Mouse (Mus musculus) right cerebral cortex, adult 18-20 months (tissue): Measurements from ENCODE around the gene 2010111I01Rik.
"Not testable (repeated sequence)": the region's sequence is repeated elsewhere in the genome, so short reads cannot be mapped to it uniquely, and the experiment has no call there.

Experiments used
- DNase-seq: peaks from one replicate; pipeline ENCODE4 v3.0.0; 2022; ENCODE audit warnings: mixed read lengths

The 2010111I01Rik gene

DNA sequence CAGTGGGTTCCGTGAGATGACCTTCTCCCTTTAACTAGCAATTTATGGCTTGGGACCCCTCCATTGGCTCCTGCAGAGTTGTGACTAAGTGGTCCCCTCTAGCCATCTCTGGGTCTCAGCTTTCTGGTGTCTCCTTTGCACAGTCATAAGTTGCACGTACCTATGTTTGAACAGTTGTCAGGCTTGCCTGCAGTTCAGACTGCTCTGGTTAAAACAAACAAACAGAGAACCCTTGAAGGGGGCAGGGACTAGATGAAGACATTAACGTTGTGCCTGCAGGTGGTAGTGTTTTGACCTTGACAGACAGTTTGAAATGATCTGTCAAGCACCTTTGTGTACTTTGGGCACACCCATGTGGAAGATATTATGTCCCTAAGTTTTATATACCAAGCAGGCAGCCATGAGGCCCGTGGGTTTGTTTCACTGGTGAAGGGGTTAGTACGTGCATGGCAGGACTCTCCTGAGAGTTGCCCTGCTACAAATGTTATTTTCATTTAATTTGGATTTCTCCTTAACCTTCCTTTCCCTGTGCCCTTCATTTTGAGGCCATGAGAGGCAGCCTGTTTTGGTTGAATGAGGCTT is 118.0 kb downstream of the 2010111I01Rik start:
- DNase-seq = no peak

DNA sequence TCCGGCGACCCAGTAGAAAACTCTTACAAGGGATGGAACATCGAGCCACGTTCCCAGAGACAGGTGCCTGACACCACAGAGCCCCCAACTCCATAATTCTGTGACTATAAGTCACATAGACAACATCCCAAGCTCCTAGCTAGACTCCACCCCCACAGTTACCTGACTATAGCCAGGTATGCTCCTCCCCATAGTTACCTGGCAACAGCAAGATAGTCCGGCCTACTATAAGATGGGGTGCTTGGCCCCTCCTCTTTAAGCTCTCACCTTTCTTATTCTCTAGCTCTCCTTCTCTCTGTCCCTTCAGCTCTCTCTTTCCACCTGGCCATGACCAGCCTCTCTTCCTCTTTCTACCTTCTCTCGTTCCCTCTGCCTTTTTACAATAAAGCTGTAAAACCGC is 118.4 kb downstream of the 2010111I01Rik start:
- DNase-seq = not testable (repeated sequence)

DNA sequence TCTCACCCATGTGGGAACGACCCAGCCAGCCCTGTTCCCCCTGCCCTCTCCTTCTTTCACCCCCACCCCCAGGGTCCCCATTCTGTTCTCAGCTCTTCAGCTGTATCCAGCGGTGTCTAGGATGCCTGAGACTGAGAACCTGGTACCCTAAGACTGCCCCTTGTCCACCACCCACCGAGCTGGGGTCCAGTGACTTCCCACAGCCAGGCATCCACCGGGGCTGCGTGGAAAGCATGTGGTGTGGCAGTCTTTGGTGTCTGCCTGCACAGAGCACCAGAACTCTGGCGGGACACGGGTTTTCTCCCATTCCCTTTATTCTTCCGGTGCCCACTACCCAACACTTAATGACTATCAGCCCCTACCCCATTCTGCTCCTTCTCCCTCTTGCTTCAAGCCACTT is 119.0 kb downstream of the 2010111I01Rik start:
- no peak for DNase-seq

DNA sequence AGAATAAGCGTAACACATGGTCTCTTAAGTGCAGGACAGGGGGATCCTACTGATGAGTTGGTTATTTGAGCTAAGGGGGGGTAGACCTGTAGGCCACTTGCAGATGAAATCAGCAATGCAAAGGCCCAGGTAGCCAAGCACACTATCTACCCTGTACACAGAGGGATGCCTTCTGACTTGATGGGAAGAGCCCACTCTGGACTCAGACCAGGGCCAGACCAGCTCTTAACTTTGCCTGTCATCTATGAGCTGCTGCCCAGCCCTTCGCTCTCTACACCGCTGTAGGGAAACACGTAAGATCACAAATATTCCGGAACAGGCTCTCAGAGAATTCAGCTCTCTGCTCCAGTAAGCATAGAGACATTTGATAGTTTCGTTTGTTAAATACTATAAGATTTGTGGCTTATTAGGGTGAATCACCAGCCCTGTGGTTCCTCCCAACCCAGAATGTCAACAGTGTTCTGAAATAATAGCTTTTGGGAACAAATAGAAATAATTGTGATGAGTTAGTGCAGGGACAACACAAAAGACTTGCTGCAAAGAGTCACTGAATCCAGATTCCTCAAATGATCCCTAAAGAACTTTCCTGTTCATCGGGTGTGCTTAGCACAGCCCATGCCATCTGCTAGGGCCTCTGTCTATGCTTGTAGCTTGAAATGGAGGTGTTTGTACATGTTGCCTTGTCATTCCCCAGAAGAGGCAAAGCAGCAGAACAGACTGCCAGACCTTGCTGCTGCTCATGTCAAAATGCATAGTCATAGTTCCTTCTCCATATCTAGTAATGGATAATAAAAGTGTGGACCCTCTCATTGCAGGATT is 123.4 kb downstream of the 2010111I01Rik start:
- DNase-seq = peak; percentile 20

DNA sequence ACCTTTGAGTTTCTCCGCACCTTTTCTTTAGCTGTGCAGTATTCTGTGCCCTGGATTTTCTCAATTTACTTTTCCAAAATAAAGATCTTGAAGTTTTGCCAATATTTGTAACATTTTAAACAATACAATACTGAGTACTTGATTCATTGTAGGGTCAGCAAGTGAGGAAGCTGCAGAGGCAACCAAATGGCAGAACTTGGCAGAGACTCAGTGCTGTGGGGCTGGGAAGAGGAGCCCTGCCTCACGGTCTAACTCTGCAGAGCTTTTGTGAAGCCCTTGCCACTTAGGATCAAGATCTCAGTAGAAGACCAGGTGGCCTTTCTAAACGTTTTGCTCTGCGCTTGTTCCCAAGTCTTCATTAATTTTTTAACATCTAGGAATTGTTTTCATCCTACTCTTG is 124.8 kb downstream of the 2010111I01Rik start:
- DNase-seq = no peak

DNA sequence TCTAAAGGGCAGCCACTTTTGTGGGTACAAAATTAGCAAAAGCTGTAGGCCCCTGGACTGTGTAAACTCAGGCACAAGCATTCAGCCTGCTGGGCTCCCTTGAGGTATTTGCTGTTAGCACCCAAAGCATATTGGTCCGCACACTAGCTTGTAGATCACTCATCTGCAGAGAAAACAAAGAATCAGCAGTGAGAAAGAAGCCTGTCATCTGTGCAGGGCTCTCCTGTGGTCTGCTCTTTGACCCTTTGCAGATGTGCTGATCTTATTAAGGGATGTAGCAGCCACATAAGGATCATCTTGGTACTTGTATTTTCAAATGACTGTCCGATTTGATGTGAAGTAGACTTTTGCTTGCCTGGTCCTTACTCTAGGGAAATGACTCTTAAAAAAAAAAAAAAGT is 126.6 kb downstream of the 2010111I01Rik start:
- no peak for DNase-seq

DNA sequence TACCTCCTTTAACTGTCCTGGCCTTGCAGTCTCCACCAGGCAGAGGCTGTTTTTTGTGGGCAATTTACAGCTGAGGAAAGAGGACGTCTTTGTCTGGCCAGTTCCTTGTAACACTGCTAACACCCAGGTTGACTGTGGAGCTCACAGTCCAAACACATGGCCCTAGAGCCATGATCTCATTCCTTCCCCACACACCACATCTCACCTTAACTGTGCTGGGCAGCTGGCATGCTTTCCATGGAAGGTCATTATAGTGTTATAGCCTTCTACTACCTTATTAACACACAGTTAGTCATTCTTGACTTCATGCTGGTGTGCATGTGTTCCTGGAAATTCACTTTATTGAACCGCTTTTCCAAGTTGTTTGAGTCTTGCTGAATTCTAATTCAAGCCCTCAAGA is 127.6 kb downstream of the 2010111I01Rik start:
- no peak for DNase-seq

DNA sequence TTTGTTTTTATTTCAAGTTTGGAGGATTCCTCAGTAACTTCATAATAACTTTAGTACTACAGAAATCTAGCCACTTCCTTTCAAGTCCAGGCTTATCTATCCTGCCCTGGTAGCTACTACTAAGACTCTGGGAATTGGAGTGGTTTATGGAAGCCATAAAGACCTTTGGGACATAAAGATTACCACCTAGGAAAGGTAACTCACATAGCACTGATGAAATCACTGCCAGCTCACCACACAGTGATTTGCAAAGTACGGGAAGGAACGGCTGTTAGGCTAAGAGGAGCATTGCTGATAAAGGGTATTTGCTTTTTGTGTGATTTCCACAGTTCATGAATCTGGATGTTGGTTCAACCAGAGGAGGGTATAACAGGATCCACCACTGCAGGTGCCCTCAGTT is 128.2 kb downstream of the 2010111I01Rik start:
- DNase-seq = no peak

DNA sequence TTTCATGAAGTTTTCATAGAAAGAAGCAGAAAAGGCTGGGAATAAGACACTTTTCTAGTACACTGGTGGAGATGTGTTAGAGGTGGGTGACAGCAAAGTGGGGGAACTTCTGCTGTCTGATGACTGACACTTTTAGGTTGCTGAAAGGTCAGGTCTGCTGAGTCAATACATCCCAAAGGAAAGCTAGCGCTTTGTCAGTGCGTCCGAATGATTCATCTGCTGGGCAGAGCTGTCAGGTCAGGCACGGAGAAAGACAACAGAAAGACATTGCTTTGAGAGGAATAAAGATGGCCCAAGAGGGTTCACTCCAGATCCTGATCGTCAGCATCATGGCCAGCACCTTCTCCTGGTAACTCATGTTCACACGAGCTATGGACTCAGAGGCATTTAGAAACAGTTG is 128.9 kb downstream of the 2010111I01Rik start:
- no peak for DNase-seq

DNA sequence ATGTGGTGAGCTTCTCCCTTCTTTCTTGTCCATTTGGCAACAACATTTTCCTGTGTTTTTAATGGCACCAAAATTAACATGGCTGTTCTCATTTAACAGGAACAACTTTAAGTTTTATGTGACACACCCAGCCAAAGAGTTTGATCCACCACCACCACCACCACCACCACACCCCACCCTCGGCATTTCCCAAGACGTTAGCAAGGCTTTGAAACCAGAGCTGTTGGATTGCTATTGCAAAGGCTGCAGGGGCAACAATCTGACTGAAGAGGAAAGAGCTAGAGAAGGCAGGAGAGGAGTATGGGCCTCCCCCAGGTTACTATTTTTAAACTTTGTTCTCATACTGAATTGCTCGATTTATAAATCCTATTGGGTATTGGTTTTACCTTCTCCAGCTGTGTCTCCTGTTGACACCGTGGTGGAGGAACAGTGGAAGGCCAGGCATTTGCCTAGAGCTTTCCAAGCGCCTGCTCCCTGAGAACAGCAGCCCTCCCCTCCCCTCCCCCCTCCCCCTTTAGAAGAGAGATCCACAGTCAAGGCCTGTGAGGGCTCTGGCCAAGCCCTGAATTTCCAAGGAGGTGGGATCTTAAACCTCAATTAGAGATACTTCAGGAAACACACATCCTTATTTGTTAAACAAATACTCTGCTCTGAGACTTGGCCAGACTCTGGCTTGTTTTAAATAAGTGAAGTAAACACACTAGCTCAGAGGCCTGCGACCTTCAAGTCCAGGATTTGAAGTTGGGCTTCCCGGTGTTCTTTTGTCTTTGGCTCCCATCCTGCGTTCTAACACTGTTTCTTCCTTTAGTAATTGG is 129.8 kb downstream of the 2010111I01Rik start:
- DNase-seq = no peak

DNA sequence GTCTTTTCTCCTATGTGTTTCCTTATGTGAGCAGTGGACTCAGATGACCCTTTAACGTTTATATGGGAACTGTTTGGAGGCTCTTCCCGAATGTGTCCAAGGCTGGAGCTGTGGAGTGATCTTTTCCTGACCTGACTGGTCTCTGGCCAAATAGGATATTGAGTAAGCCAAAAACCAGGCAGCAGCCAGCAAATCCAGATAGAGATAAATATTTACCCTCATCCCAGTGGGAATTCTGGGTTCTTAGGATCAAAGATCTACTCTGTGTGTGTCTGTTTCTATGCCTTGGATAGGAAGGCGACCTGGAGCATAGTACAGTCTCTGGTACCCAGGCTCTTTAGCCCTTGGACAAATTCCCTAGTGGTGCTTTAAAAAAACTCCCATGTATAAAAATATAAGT is 132.1 kb downstream of the 2010111I01Rik start:
- DNase-seq = no peak

DNA sequence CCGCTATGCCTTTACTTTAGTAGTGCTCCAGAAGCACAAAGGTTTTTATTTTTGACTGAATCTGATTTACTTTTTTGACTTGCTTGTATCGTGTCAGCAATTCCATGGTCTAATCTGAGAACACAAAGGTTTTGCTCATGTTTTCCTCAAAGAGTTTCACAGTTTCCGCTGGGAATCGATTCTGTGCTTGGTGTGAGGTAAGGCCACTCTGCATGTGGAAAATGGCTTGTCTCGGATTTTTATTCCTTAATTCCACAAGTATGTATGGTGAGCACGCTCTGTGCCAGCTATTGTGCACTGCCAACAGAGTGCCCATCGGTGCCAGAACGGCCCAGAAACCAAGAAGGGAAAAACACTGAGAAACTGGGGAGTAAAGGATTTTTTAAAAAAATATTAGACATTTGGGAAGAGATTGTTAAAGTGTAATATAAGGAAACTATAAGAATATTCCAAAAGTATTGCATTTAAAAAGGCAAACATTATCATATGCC is 132.8 kb downstream of the 2010111I01Rik start:
- no peak for DNase-seq

DNA sequence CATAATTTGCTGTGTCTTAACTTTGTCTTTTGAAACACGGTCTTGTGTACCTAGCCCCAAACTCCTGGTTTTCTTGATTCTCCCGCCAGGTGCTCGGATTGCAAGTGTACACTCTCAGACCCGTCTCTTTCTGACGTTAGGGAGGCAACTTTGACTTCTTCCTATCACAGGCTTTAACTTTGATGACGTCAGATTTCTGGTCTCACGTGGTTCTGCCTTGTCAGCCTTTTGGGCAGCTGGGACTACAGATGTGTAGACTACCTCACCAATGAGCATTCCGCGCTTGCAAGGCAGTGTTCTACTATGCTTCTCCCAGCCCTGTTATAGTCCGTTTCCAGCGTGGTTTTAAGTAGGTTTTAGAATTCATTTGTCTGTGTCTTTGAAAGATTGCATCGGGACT is 137.1 kb downstream of the 2010111I01Rik start:
- DNase-seq = no peak

DNA sequence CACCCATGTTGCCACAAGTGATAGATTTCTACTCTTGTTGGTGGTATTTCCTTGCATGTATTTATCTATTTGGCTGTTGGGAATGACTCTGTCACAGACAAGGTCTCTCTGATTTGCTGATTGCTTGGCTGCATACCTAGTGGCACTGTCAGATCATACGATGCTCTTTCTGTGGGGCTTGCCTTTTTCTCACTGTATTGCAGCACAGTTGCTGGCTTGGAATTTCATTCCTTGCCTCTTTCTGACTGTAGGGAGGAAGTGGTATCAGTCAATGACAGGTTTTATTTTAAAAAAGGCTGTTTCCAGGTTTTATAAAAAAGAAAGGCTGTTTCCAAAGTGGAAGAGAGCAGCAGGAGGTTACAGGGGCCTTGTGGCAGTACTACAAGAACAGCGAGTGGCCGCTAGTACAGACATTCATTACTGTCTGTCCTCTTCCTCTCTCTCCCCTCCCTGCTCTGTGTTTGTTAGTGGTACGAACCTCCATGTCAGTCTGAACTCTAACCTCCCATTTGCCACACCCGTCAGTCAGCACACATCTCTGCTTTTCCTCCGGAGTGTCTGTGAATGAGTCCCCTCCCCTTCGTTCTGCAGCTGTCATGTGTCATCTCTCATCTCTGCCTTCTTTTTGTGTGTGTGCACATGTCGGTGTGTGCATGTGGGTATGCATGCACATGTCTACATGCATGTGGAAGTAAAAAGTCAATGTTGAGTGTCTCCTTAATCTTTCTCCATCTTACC is 138.3 kb downstream of the 2010111I01Rik start:
- DNase-seq = no peak

DNA sequence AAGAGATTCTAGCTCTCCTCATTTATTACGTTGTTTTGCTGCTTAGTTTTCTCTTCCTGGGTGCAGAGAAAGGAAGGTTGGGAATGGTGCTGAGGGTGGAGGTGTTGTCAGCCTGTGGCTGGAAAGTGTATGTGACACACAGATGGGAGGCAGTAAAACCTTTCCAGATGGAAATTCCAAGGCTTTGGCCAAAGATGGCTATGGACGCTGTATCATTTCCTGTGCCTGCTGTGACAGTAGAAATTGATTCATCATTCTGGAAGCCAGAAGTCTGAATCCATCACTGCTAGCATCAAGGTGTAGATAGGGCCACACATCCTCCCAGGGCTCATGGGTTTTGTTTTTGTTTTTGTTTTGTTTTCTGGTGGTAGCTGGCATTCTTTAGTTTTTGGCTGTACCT is 141.9 kb downstream of the 2010111I01Rik start:
- DNase-seq = no peak

DNA sequence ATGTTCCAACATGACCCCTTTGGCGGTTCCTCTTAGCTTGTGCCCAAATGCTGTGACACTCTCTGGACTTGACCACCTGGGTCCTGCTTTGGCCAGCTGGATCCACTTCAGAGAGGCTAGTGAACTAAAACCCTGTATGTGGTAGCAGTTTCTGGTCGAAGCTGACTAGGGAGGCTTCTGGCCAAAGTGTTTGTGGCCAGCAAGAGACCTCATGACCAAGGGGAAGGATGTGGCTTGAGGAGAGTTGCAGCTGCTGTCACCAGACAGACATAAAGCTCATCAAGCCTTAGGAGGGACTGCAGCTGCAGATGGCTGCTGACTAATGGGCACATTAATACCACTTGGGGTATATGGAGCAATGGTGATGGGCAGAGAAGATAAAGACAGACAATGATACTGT is 143.9 kb downstream of the 2010111I01Rik start:
- DNase-seq = peak; percentile 15

DNA sequence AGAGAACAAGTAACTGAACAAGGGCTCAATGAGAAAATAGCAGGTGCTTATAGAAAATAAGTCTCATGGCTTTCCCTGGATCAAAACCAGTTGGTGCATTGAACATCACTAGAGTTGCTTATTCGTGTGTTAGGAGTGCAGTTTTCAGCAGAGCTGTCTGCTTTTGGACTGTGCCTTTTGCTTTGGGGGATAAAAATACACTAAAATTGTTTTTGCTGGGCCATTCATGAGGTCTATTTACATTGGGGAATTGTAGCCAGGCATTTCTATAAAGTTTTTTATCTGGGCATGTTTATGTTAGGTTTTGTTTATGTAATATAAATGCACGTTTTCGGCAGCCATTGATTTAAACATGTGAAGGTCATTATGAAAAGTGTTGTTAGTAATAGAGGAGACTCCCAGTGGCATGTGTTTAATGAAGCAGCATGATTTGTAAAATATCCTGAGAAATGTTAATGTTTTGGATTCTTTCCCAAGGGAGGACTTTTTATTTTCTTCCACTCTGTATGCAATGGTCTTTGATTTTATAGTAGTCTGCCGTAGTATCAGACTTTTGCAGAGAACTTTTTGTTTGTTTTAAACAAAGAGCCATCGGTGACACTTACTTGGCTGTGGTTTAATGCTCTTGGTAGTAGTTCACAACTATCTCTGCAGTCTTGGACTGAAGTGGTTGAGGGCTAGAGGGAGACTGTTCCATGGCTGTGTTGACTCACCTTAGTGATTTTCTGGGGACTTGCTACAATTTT is 146.8 kb downstream of the 2010111I01Rik start:
- DNase-seq = no peak

DNA sequence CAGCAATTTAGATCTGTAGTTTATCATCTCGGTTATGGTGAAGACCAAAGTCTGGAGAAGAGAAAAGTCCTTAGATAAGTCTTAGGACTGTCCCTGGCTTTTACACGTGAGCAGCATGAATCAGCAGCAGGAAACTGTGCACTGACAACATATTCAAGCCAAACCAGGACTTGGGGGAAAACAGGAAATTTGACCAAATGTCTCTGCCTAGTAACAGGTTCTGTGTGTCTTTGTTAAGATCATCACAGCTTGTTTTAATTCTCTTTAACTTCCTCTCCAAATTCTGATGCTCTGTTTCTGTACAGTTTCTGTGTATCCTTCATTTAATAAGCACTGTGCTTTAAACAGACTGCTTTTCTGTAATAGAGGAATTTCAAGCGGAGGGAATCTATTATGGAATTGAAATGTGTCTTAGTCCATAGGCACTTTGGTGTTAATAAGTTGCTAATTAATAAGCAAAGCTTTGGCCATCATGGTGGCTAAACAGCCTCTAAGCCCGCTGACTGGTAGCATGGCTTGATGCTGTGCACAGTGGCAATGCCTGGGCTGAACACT is 147.4 kb downstream of the 2010111I01Rik start:
- no peak for DNase-seq

DNA sequence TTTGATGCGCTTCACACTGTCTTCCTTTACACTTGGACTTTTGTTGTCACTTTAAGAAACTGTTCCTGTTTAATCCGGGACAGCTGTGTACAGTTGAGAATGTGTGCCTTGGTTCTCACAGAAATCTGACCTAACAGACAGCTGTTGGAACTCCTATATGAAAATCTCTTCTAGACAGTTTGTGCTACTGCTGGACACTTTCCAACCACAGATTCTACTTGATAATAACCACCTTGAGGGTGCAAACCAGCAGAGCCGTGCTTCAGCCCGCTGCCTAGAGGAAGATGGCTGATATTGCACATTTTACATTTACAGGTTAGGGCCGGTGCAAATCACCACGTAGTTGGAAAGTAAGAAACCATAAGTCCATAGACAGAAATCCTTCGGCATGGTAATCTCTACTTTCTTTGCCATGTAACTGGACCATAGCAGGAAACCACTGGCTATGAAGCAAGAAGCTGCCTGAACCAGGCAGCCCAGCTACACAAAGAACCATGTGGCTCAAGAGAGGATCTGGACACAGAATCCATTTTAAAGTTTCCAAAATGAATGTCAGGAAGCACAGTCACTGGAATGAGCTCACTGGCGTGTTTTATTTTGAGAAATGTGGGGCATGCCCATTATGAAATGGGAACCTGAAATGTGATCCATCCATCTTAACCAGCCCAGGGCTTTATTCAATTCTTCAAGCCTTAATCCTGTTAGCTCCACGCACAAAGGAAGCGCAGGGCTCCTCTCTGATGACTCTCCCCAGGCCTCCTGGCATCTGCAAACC is 148.1 kb downstream of the 2010111I01Rik start:
- no peak for DNase-seq

DNA sequence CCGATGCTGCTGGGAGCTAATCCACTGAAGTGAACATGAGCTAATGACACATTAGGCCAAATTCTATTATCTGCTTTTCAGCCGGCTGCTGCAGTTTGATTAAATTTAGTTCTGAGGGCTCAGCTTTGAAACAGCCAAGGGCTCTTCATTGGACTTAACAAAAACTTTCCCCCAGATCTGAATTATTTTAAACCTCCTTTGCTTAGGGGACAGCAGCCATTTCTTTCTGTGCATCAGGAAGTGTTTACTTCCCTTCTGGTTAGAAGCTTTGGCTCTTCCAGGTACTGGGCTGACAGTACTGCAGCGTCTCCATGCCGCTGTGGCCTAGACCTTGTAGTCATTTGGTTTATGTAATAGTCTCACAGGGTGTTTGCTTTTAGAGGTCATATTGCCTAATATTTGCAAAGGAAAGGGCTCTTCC is 149.2 kb downstream of the 2010111I01Rik start:
- DNase-seq = no peak
